Mouse (Mus musculus) midbrain, embryonic 11.5 days (tissue): ENCODE data around the gene Atp1a2. TPM values are rescaled to one million over a fixed set of nuclear protein-coding genes. Genes with fewer than 3 reads are reported as not detected.

ENCODE experiments used
- ATAC-seq: fragments of 200-750 bp; cut with Nextera tagmentation; 2 replicates; pipeline ENCODE4 v1.8.0; 2017; ENCODE audit warnings: moderate TSS enrichment, moderate library complexity; ENCODE audit not compliant: low FRiP score
- DNase-seq: peaks from one replicate; pipeline ENCODE4 v3.0.0; 2015; ENCODE audit warnings: low spot score; ENCODE audit errors: missing footprints
- H3K27ac ChIP-seq: fragments of 300-500 bp; sonication (generic); 2 replicates; pipeline ENCODE4 v1.5.1; 2014; ENCODE audit warnings: low read depth, low read length
- H3K27me3 ChIP-seq: fragments of 300-500 bp; sonication (generic); 2 replicates; pipeline ENCODE4 v1.6.1; 2014; ENCODE audit warnings: mild to moderate bottlenecking, low read length, moderate library complexity, mixed read lengths; ENCODE audit not compliant: control insufficient read depth, insufficient read depth
- H3K36me3 ChIP-seq: fragments of 300-500 bp; sonication (generic); 2 replicates; pipeline ENCODE4 v1.6.1; 2014; ENCODE audit warnings: mild to moderate bottlenecking, low read length, moderate library complexity, mixed read lengths; ENCODE audit not compliant: control insufficient read depth, insufficient read depth
- H3K4me1 ChIP-seq: fragments of 300-500 bp; sonication (generic); 2 replicates; pipeline ENCODE4 v1.6.1; 2014; ENCODE audit warnings: low read length; ENCODE audit not compliant: control insufficient read depth, insufficient read depth
- H3K4me2 ChIP-seq: fragments of 300-500 bp; sonication (generic); 2 replicates; pipeline ENCODE4 v1.6.1; 2014; ENCODE audit warnings: mild to moderate bottlenecking, moderate library complexity
- H3K4me3 ChIP-seq: fragments of 300-500 bp; sonication (generic); 2 replicates; pipeline ENCODE4 v1.5.1; 2014; ENCODE audit warnings: low read depth, low read length
- H3K9ac ChIP-seq: fragments of 300-500 bp; sonication (generic); 2 replicates; pipeline ENCODE4 v1.6.1; 2014; ENCODE audit warnings: low read length
- H3K9me3 ChIP-seq: fragments of 300-500 bp; sonication (generic); 2 replicates; pipeline ENCODE4 v1.6.1; 2016; ENCODE audit warnings: low read length; ENCODE audit not compliant: control insufficient read depth
- WGBS: fragments of 180-500 bp; shearing (Covaris S2); extraction: QIAGEN DNeasy Blood & Tissue Kit; methylation state at CpG from one replicate; pipeline ENCODE4 v1.1.7; 2014; 5-methylcytosine and 5-hydroxymethylcytosine counted together
- polyA plus RNA-seq: library from polyadenylated mRNA; unstranded; fragments of >200 nt; fragmentation: Nextera tagmentation; extraction: Ambion mirVana; gene quantifications from 2 replicates; pipeline ENCODE4 v1.2.1, GENCODE M21; 2014

The Atp1a2 gene
- 1.4 and 1.9 TPM in 2 replicates for polyA plus RNA-seq

GRCm38 (mm10) chr1:172297611-172298537 is at the start of gene Atp1a2:
TSS of gene Atp1a2 (minus strand) at chr1:172298064.
- peak; percentile 90 for DNase-seq
- H3K4me3 ChIP-seq: no peak within 1 kb of the TSS

GRCm38 (mm10) chr1:172347382-172347781 is 49.5 kb upstream of the Atp1a2 start:
- Histone ChIP-seq H3K4me1 (peaks cover 34% of the 10 kb centered on the region), H3K9ac (no peak overlapping the region), H3K4me3 (no peak overlapping the region), H3K27ac (no peak overlapping the region), H3K27me3 (peaks cover 5% of the 10 kb centered on the region), H3K9me3 (no peaks in the 10 kb centered on the region), H3K4me2 (no peak overlapping the region), H3K36me3 (no peaks in the 10 kb centered on the region)
- 89% methylated on average over 12 of the region's 12 CpGs for WGBS
- no peak for ATAC-seq
- DNase-seq: no peak

More at GRCm38 (mm10) chr1:172297611-172298537, at the start of gene Atp1a2:
- Histone ChIP-seq H3K27ac (no peak within 1 kb of the TSS), H3K4me1 (peaks cover 24% of the 10 kb centered on the region), H3K36me3 (no peaks in the 10 kb centered on the region), H3K9me3 (no peaks in the 10 kb centered on the region), H3K9ac (peak within 1 kb of the TSS; percentile 29), H3K4me2 (peak within 1 kb of the TSS; percentile 24; the same call in 1 of the 2 replicates), H3K27me3 (peaks cover 2% of the 10 kb centered on the region; the same call in 1 of the 2 replicates)
- peak; percentile 49 for ATAC-seq
- WGBS: 15% methylated on average over 16 of the region's 16 CpGs

- Histone ChIP-seq H3K9ac (no peak overlapping the region), H3K4me2 (no peak overlapping the region), H3K36me3 (no peaks in the 10 kb centered on the region), H3K4me3 (no peak overlapping the region), H3K27me3 (peaks cover 6% of the 10 kb centered on the region), H3K9me3 (no peaks in the 10 kb centered on the region), H3K4me1 (peaks cover 30% of the 10 kb centered on the region), H3K27ac (no peak overlapping the region)
- ATAC-seq (no peak), DNase-seq (no peak)
- 88% methylated on average over 10 of the region's 10 CpGs for WGBS
Observed at GRCm38 (mm10) chr1:172346707-172347106, 48.8 kb upstream of the Atp1a2 start.

- WGBS: 83% methylated on average over 7 of the region's 7 CpGs
- no peaks in the 10 kb centered on the region for H3K36me3 ChIP-seq
- no peak overlapping the region for H3K9ac ChIP-seq
- peaks cover 6% of the 10 kb centered on the region for H3K27me3 ChIP-seq
- no peak overlapping the region for H3K4me2 ChIP-seq
- H3K4me3 ChIP-seq: no peak overlapping the region
- no peak overlapping the region for H3K27ac ChIP-seq
- peaks cover 18% of the 10 kb centered on the region for H3K4me1 ChIP-seq
- H3K9me3 ChIP-seq: no peaks in the 10 kb centered on the region
- DNase-seq: no peak
- no peak for ATAC-seq
Observed at GRCm38 (mm10) chr1:172344820-172345219, 47.0 kb upstream of the Atp1a2 start.

- Histone ChIP-seq H3K9me3 (no peaks in the 10 kb centered on the region), H3K4me3 (no peak overlapping the region), H3K4me2 (no peak overlapping the region), H3K27me3 (peaks cover 6% of the 10 kb centered on the region), H3K4me1 (peaks cover 9% of the 10 kb centered on the region), H3K36me3 (no peaks in the 10 kb centered on the region), H3K27ac (no peak overlapping the region), H3K9ac (no peak overlapping the region)
- 67% methylated on average over 3 of the region's 3 CpGs for WGBS
- no peak for ATAC-seq
- DNase-seq: no peak
Observed at GRCm38 (mm10) chr1:172343914-172344313, 46.0 kb upstream of the Atp1a2 start.

- H3K27ac ChIP-seq: no peak overlapping the region
- no peaks in the 10 kb centered on the region for H3K36me3 ChIP-seq
- H3K4me2 ChIP-seq: peak overlapping the region; percentile 1; the same call in 1 of the 2 replicates
- DNase-seq (no peak), ATAC-seq (no peak)
- no peak overlapping the region for H3K9ac ChIP-seq
- H3K9me3 ChIP-seq: no peaks in the 10 kb centered on the region
- 87% methylated on average over 3 of the region's 3 CpGs for WGBS
- H3K4me3 ChIP-seq: no peak overlapping the region
- peaks cover 7% of the 10 kb centered on the region for H3K4me1 ChIP-seq
- H3K27me3 ChIP-seq: peaks cover 6% of the 10 kb centered on the region
Observed at GRCm38 (mm10) chr1:172342729-172343128, 44.9 kb upstream of the Atp1a2 start.

GRCm38 (mm10) chr1:172341386-172341785 is 43.5 kb upstream of the Atp1a2 start:
- Histone ChIP-seq H3K4me3 (peak overlapping the region; percentile 39), H3K9me3 (no peaks in the 10 kb centered on the region), H3K4me2 (peak overlapping the region; percentile 57), H3K27ac (no peak overlapping the region), H3K36me3 (no peaks in the 10 kb centered on the region), H3K9ac (peak overlapping the region; percentile 43; the same call in 1 of the 2 replicates), H3K27me3 (peaks cover 6% of the 10 kb centered on the region), H3K4me1 (peaks cover 8% of the 10 kb centered on the region)
- ATAC-seq (no peak), DNase-seq (peak; percentile 92)
- 18% methylated on average over 10 of the region's 10 CpGs for WGBS

GRCm38 (mm10) chr1:172340729-172341321 is 43.0 kb upstream of the Atp1a2 start, which contains the start of gene Kcnj10:
TSS of gene Kcnj10 (plus strand) at chr1:172341210.
- Histone ChIP-seq H3K27me3 (peaks cover 6% of the 10 kb centered on the region), H3K4me1 (peaks cover 8% of the 10 kb centered on the region), H3K4me2 (peak within 1 kb of the TSS; percentile 57), H3K9ac (peak within 1 kb of the TSS; percentile 43), H3K4me3 (peak within 1 kb of the TSS; percentile 39), H3K27ac (no peak within 1 kb of the TSS), H3K9me3 (no peaks in the 10 kb centered on the region), H3K36me3 (no peaks in the 10 kb centered on the region)
- peak; percentile 95 for ATAC-seq
- peak; percentile 97 for DNase-seq
- under 1% methylated on average over 38 of the region's 38 CpGs for WGBS
